Mouse (Mus musculus) v-Abl transformed pro-B cells (cell line): ENCODE data around the gene Ccdc12.

ENCODE experiments used
- in situ Hi-C, 2 experiments: fragments of 400-800 bp; cut with MboI; formaldehyde crosslinking; loops; one replicate each; pipeline ENCODE4 v1.15.1; 2025; ENCODE audit not compliant: unreplicated experiment in 2 of 2

The Ccdc12 gene

GRCm38 (mm10) chr9:110752917-110753435, 96.7 kb downstream of the Ccdc12 start:
- in situ Hi-C loops = loop anchor here in 1 of 2 experiments (10.0 kb wide), 1 partner anchor 338 kb away; the partner anchor contains the start of gene Ngp

- in situ Hi-C loops = loop anchor here in 1 of 2 experiments (10.0 kb wide), 1 partner anchor 339 kb away; the partner anchor contains the start of gene Ngp
Observed at GRCm38 (mm10) chr9:110753773-110754172, 97.5 kb downstream of the Ccdc12 start.

- in situ Hi-C loops = loop anchor here in 1 of 2 experiments (10.0 kb wide), 1 partner anchor 343 kb away; the partner anchor contains the start of gene Ngp
Observed at GRCm38 (mm10) chr9:110757816-110758215, 101.5 kb downstream of the Ccdc12 start.

- in situ Hi-C loops = loop anchor here in 1 of 2 experiments (10.0 kb wide), 1 partner anchor 344 kb away; the partner anchor contains the start of gene Ngp
Observed at GRCm38 (mm10) chr9:110758605-110759004, 102.3 kb downstream of the Ccdc12 start.

- in situ Hi-C loops = loop anchor here in 1 of 2 experiments (10.0 kb wide), 1 partner anchor 344 kb away; the partner anchor contains the start of gene Ngp
Observed at GRCm38 (mm10) chr9:110759265-110759664, 103.0 kb downstream of the Ccdc12 start.

GRCm38 (mm10) chr9:110760886-110761285, 104.6 kb downstream of the Ccdc12 start:
- in situ Hi-C loops = no loop called here
